Mouse (Mus musculus): ENCODE data around the gene Gatd1. TPM values are rescaled to one million over a fixed set of nuclear protein-coding genes. Genes with fewer than 3 reads are reported as not detected.

Gatd1 gene
- polyA plus RNA-seq, 1 experiment from 2014 or later, result 60.6 TPM

GRCm38 (mm10) chr7:141361510-141361909 is 52.4 kb downstream of the Gatd1 start:
- Histone ChIP-seq H3K36me3 (no peaks in the 10 kb centered on the region), H3K27me3 (peaks cover 53% of the 10 kb centered on the region), H3K9me3 (no peaks in the 10 kb centered on the region), H3K9ac (replicated peaks) (no peak overlapping the region), H3K4me3 (replicated peaks) (no peak overlapping the region), H3K4me2 (peak overlapping the region; percentile 13; the same call in 1 of the 2 replicates), H3K27ac (no peak overlapping the region), H3K4me1 (replicated peaks) (no peaks in the 10 kb centered on the region)
- 15% methylated on average over 24 of the region's 24 CpGs for whole genome bisulfite sequencing
- no peak for ATAC-seq (ENCODE audit: insufficient number of reproducible peaks, insufficient read depth, low FRiP score, low TSS enrichment, low read depth)

Other genes starting within 250 kb of the Gatd1 start
- 88.5 and 91.5 TPM in 2 replicates for gene Rnh1, start 241.3 kb downstream of the Gatd1 start, polyA plus RNA-seq (2016; fragmentation: Nextera tagmentation; extraction: Ambion mirVana)
- 95.3 and 98.1 TPM in 2 replicates for gene Hras, start 220.1 kb downstream of the Gatd1 start, polyA plus RNA-seq (2016; fragmentation: Nextera tagmentation; extraction: Ambion mirVana)
- 17.0 and 19.0 TPM in 2 replicates for gene Lrrc56, start 220.0 kb downstream of the Gatd1 start, polyA plus RNA-seq (2016; fragmentation: Nextera tagmentation; extraction: Ambion mirVana)
- gene Lmntd2, start 200.1 kb downstream of the Gatd1 start, polyA plus RNA-seq (2016; fragmentation: Nextera tagmentation; extraction: Ambion mirVana), result 4.2 and 5.2 TPM in 2 replicates
- gene Rassf7, start 198.3 kb downstream of the Gatd1 start, polyA plus RNA-seq (2016; fragmentation: Nextera tagmentation; extraction: Ambion mirVana), result 39.1 and 43.7 TPM in 2 replicates
- 95.8 and 102 TPM in 2 replicates for gene Phrf1, start 185.4 kb downstream of the Gatd1 start, polyA plus RNA-seq (2016; fragmentation: Nextera tagmentation; extraction: Ambion mirVana)
- gene Irf7, start 147.7 kb downstream of the Gatd1 start, polyA plus RNA-seq (2016; fragmentation: Nextera tagmentation; extraction: Ambion mirVana), result 0.51 and 1.0 TPM in 2 replicates
- not detected in 2 replicates for gene Cdhr5, start 137.3 kb downstream of the Gatd1 start, polyA plus RNA-seq (2016; fragmentation: Nextera tagmentation; extraction: Ambion mirVana)
- gene Sct, start 135.0 kb downstream of the Gatd1 start, polyA plus RNA-seq (2016; fragmentation: Nextera tagmentation; extraction: Ambion mirVana), result 10.5 and 11.4 TPM in 2 replicates
- gene Drd4, start 122.1 kb downstream of the Gatd1 start, polyA plus RNA-seq (2016; fragmentation: Nextera tagmentation; extraction: Ambion mirVana), result 1.6 TPM in 2 replicates
- gene Deaf1, start 86.4 kb downstream of the Gatd1 start, polyA plus RNA-seq (2016; fragmentation: Nextera tagmentation; extraction: Ambion mirVana), result 61.8 and 66.5 TPM in 2 replicates
- gene Tmem80, start 86.4 kb downstream of the Gatd1 start, polyA plus RNA-seq (2016; fragmentation: Nextera tagmentation; extraction: Ambion mirVana), result 50.7 and 52.0 TPM in 2 replicates
- gene Eps8l2, start 75.3 kb downstream of the Gatd1 start, polyA plus RNA-seq (2016; fragmentation: Nextera tagmentation; extraction: Ambion mirVana), result 5.1 and 6.3 TPM in 2 replicates
- gene Taldo1, start 21.9 kb downstream of the Gatd1 start, polyA plus RNA-seq (2016; fragmentation: Nextera tagmentation; extraction: Ambion mirVana), result 299 and 318 TPM in 2 replicates
- 5.6 and 6.3 TPM in 2 replicates for gene Cend1, start 15.4 kb upstream of the Gatd1 start, polyA plus RNA-seq (2016; fragmentation: Nextera tagmentation; extraction: Ambion mirVana)
- 33.1 and 38.3 TPM in 2 replicates for gene Slc25a22, start 23.8 kb upstream of the Gatd1 start, polyA plus RNA-seq (2016; fragmentation: Nextera tagmentation; extraction: Ambion mirVana)
- 16.4 and 19.2 TPM in 2 replicates for gene Pidd1, start 29.9 kb upstream of the Gatd1 start, polyA plus RNA-seq (2016; fragmentation: Nextera tagmentation; extraction: Ambion mirVana)
- 1,204 and 1,293 TPM in 2 replicates for gene Rplp2, start 33.2 kb upstream of the Gatd1 start, polyA plus RNA-seq (2016; fragmentation: Nextera tagmentation; extraction: Ambion mirVana)
- 13.7 and 14.9 TPM in 2 replicates for gene Pnpla2, start 41.1 kb upstream of the Gatd1 start, polyA plus RNA-seq (2016; fragmentation: Nextera tagmentation; extraction: Ambion mirVana)
- 7.7 and 9.8 TPM in 2 replicates for gene Cracr2b, start 47.0 kb upstream of the Gatd1 start, polyA plus RNA-seq (2016; fragmentation: Nextera tagmentation; extraction: Ambion mirVana)
- 11.3 and 13.5 TPM in 2 replicates for gene Cd151, start 53.3 kb upstream of the Gatd1 start, polyA plus RNA-seq (2016; fragmentation: Nextera tagmentation; extraction: Ambion mirVana)
- gene Polr2l, start 61.0 kb upstream of the Gatd1 start, polyA plus RNA-seq (2016; fragmentation: Nextera tagmentation; extraction: Ambion mirVana), result 65.7 and 67.3 TPM in 2 replicates
- 24.8 and 33.0 TPM in 2 replicates for gene Tspan4, start 61.1 kb upstream of the Gatd1 start, polyA plus RNA-seq (2016; fragmentation: Nextera tagmentation; extraction: Ambion mirVana)
- 27.5 and 28.0 TPM in 2 replicates for gene Chid1, start 125.7 kb upstream of the Gatd1 start, polyA plus RNA-seq (2016; fragmentation: Nextera tagmentation; extraction: Ambion mirVana)
- 93.3 and 94.1 TPM in 2 replicates for gene Ap2a2, start 148.0 kb upstream of the Gatd1 start, polyA plus RNA-seq (2016; fragmentation: Nextera tagmentation; extraction: Ambion mirVana)
- 0.18 TPM in 2 replicates for gene Muc6, start 241.2 kb upstream of the Gatd1 start, polyA plus RNA-seq (2016; fragmentation: Nextera tagmentation; extraction: Ambion mirVana)